Mouse (Mus musculus) hindbrain, embryonic 15.5 days (tissue): ENCODE data around the gene Nol12. TPM values are rescaled to one million over a fixed set of nuclear protein-coding genes. Genes with fewer than 3 reads are reported as not detected.
A peak's percentile ranks its signal among the peaks of the same experiment; 100 is the strongest.

ENCODE experiments used
- ATAC-seq: fragments of 200-750 bp; cut with Nextera tagmentation; 2 replicates; pipeline ENCODE4 v1.8.0; 2017; ENCODE audit warnings: low read depth, moderate number of reproducible peaks, moderate TSS enrichment; ENCODE audit not compliant: low FRiP score
- H3K27ac ChIP-seq: fragments of 300-500 bp; sonication (generic); replicated peaks from 2 replicates; pipeline ENCODE4 v1.5.1; 2015; ENCODE audit warnings: mild to moderate bottlenecking, inconsistent platforms
- H3K27me3 ChIP-seq: fragments of 300-500 bp; sonication (generic); 2 replicates; pipeline ENCODE4 v1.6.1; 2015; ENCODE audit warnings: control low read depth, inconsistent platforms
- H3K36me3 ChIP-seq: fragments of 300-500 bp; sonication (generic); 2 replicates; pipeline ENCODE4 v1.6.1; 2015; ENCODE audit warnings: control low read depth, inconsistent platforms
- H3K4me1 ChIP-seq: fragments of 300-500 bp; sonication (generic); replicated peaks from 2 replicates; pipeline ENCODE4 v1.6.1; 2015; ENCODE audit warnings: control low read depth, inconsistent platforms
- H3K4me2 ChIP-seq: fragments of 300-500 bp; sonication (generic); 2 replicates; pipeline ENCODE4 v1.6.1; 2015; ENCODE audit warnings: moderate library complexity, mild to moderate bottlenecking, inconsistent platforms
- H3K4me3 ChIP-seq: fragments of 300-500 bp; sonication (generic); 2 replicates; pipeline ENCODE4 v1.5.1; 2015; ENCODE audit warnings: mild to moderate bottlenecking, inconsistent platforms
- H3K9ac ChIP-seq: fragments of 300-500 bp; sonication (generic); 2 replicates; pipeline ENCODE4 v1.6.1; 2015; ENCODE audit warnings: inconsistent platforms
- H3K9me3 ChIP-seq: fragments of 300-500 bp; sonication (generic); 2 replicates; pipeline ENCODE4 v1.6.1; 2016; ENCODE audit warnings: control low read depth, inconsistent platforms
- WGBS: fragments of 180-500 bp; shearing (Covaris S2); methylation state at CpG from one replicate; pipeline ENCODE4 v1.1.7; 2015; 5-methylcytosine and 5-hydroxymethylcytosine counted together
- polyA plus RNA-seq: library from polyadenylated mRNA; unstranded; fragments of >200 nt; fragmentation: Nextera tagmentation; extraction: Ambion mirVana; gene quantifications from 2 replicates; pipeline ENCODE4 v1.2.1, GENCODE M21; 2015

Gene Nol12
- polyA plus RNA-seq, 1 experiment from 2014 or later: 69.1 TPM

- H3K9ac ChIP-seq: no peak overlapping the region
- no peak for ATAC-seq
- H3K4me2 ChIP-seq: no peak overlapping the region
- H3K4me1 ChIP-seq: 0 out of 2 replicates have a peak, but pooled peaks cover 2% of the 10 kb centered on the region
- WGBS: 89% methylated on average over 11 of the region's 11 CpGs
- H3K9me3 ChIP-seq: no peaks in the 10 kb centered on the region
- H3K36me3 ChIP-seq: peaks cover 18% of the 10 kb centered on the region
- H3K4me3 ChIP-seq: no peak overlapping the region
- H3K27me3 ChIP-seq: no peaks in the 10 kb centered on the region
- no peak overlapping the region for H3K27ac ChIP-seq
These were observed 24.8 kb downstream of the Nol12 start for GRCm38 (mm10) chr15:78959537-78959936.

GRCm38 (mm10) chr15:78960088-78960487 lies 25.4 kb downstream of the Nol12 start:
- ATAC-seq: no peak

GRCm38 (mm10) chr15:78962885-78963284 lies 28.2 kb downstream of the Nol12 start:
- H3K4me1 ChIP-seq: 0 out of 2 replicates have a peak, but pooled peaks cover 2% of the 10 kb centered on the region
- H3K4me3 ChIP-seq: no peak overlapping the region
- peaks cover 30% of the 10 kb centered on the region for H3K36me3 ChIP-seq
- H3K4me2 ChIP-seq: no peak overlapping the region
- no peak overlapping the region for H3K27ac ChIP-seq
- H3K9me3 ChIP-seq: no peaks in the 10 kb centered on the region
- ATAC-seq: peak; percentile 60; the same call in 1 of the 2 replicates
- WGBS: 39% methylated on average over 2 of the region's 2 CpGs
- H3K27me3 ChIP-seq: no peaks in the 10 kb centered on the region
- no peak overlapping the region for H3K9ac ChIP-seq

More at GRCm38 (mm10) chr15:78960088-78960487, 25.4 kb downstream of the Nol12 start:
- Histone ChIP-seq H3K27me3 (no peaks in the 10 kb centered on the region), H3K9ac (no peak overlapping the region), H3K9me3 (no peaks in the 10 kb centered on the region), H3K4me2 (no peak overlapping the region), H3K4me3 (no peak overlapping the region), H3K4me1 (0 out of 2 replicates have a peak, but pooled peaks cover 2% of the 10 kb centered on the region), H3K36me3 (peaks cover 18% of the 10 kb centered on the region), H3K27ac (no peak overlapping the region)
- WGBS: 85% methylated on average over 4 of the region's 4 CpGs

- no peak overlapping the region for H3K4me2 ChIP-seq
- no peak for ATAC-seq
- H3K4me1 ChIP-seq: no peaks in the 10 kb centered on the region
- 77% methylated on average over 6 of the region's 6 CpGs for WGBS
- H3K9me3 ChIP-seq: no peaks in the 10 kb centered on the region
- H3K4me3 ChIP-seq: no peak overlapping the region
- H3K9ac ChIP-seq: no peak overlapping the region
- no peaks in the 10 kb centered on the region for H3K27me3 ChIP-seq
- H3K27ac ChIP-seq: no peak overlapping the region
- H3K36me3 ChIP-seq: peaks cover 21% of the 10 kb centered on the region
These were observed 36.9 kb downstream of the Nol12 start for GRCm38 (mm10) chr15:78971626-78972025.

GRCm38 (mm10) chr15:78973950-78974349 lies 39.2 kb downstream of the Nol12 start:
- 77% methylated on average over 7 of the region's 7 CpGs for WGBS
- Histone ChIP-seq H3K36me3 (no peaks in the 10 kb centered on the region; the same call in 1 of the 2 replicates), H3K27ac (no peak overlapping the region), H3K4me3 (no peak overlapping the region), H3K4me2 (no peak overlapping the region), H3K9me3 (no peaks in the 10 kb centered on the region), H3K4me1 (0 out of 2 replicates have a peak, but pooled peaks cover 2% of the 10 kb centered on the region), H3K27me3 (no peaks in the 10 kb centered on the region), H3K9ac (no peak overlapping the region)
- no peak for ATAC-seq

GRCm38 (mm10) chr15:78977676-78978159 lies 43.0 kb downstream of the Nol12 start:
- H3K4me3 ChIP-seq: no peak overlapping the region
- no peaks in the 10 kb centered on the region for H3K27me3 ChIP-seq
- ATAC-seq: no peak
- no peak overlapping the region for H3K27ac ChIP-seq
- H3K9ac ChIP-seq: no peak overlapping the region
- no peak overlapping the region for H3K4me2 ChIP-seq
- no peaks in the 10 kb centered on the region for H3K9me3 ChIP-seq
- WGBS: 91% methylated on average over 8 of the region's 8 CpGs
- peaks cover 9% of the 10 kb centered on the region for H3K4me1 ChIP-seq
- H3K36me3 ChIP-seq: no peaks in the 10 kb centered on the region; the same call in 1 of the 2 replicates

- Histone ChIP-seq H3K4me3 (no peak overlapping the region), H3K9me3 (no peaks in the 10 kb centered on the region), H3K4me2 (no peak overlapping the region), H3K9ac (no peak overlapping the region), H3K27me3 (no peaks in the 10 kb centered on the region), H3K36me3 (no peaks in the 10 kb centered on the region; the same call in 1 of the 2 replicates), H3K27ac (no peak overlapping the region), H3K4me1 (peaks cover 20% of the 10 kb centered on the region)
- ATAC-seq: no peak
- 40% methylated on average over 4 of the region's 4 CpGs for WGBS
These were observed 44.1 kb downstream of the Nol12 start for GRCm38 (mm10) chr15:78978875-78979274.

- no peak overlapping the region for H3K4me2 ChIP-seq
- peaks cover 29% of the 10 kb centered on the region for H3K4me1 ChIP-seq
- no peak for ATAC-seq
- no peaks in the 10 kb centered on the region for H3K36me3 ChIP-seq
- no peak overlapping the region for H3K9ac ChIP-seq
- H3K27me3 ChIP-seq: no peaks in the 10 kb centered on the region
- H3K4me3 ChIP-seq: no peak overlapping the region
- 87% methylated on average over 4 of the region's 4 CpGs for WGBS
- no peaks in the 10 kb centered on the region for H3K9me3 ChIP-seq
- H3K27ac ChIP-seq: no peak overlapping the region
These were observed 45.4 kb downstream of the Nol12 start for GRCm38 (mm10) chr15:78980084-78980483.

- ATAC-seq: peak; percentile 85
These were observed 48.1 kb downstream of the Nol12 start for GRCm38 (mm10) chr15:78982658-78983435.

GRCm38 (mm10) chr15:78983436-78984285 lies 48.9 kb downstream of the Nol12 start:
- Histone ChIP-seq H3K4me3 (peak overlapping the region; percentile 55), H3K4me2 (peak overlapping the region; percentile 74), H3K27me3 (no peaks in the 10 kb centered on the region), H3K27ac (peak overlapping the region; percentile 71), H3K36me3 (no peaks in the 10 kb centered on the region), H3K9me3 (no peaks in the 10 kb centered on the region), H3K9ac (peak overlapping the region; percentile 46), H3K4me1 (peaks cover 44% of the 10 kb centered on the region)
- WGBS: 3% methylated on average over 21 of the region's 21 CpGs
- peak; percentile 25; the same call in 1 of the 2 replicates for ATAC-seq

More at GRCm38 (mm10) chr15:78982658-78983435, 48.1 kb downstream of the Nol12 start:
- H3K4me2 ChIP-seq: peak overlapping the region; percentile 74
- no peaks in the 10 kb centered on the region for H3K9me3 ChIP-seq
- H3K27ac ChIP-seq: peak overlapping the region; percentile 71
- H3K36me3 ChIP-seq: no peaks in the 10 kb centered on the region
- no peaks in the 10 kb centered on the region for H3K27me3 ChIP-seq
- WGBS: under 1% methylated on average over 60 of the region's 67 CpGs
- H3K9ac ChIP-seq: peak overlapping the region; percentile 46
- H3K4me1 ChIP-seq: peaks cover 41% of the 10 kb centered on the region
- H3K4me3 ChIP-seq: peak overlapping the region; percentile 55

GRCm38 (mm10) chr15:78984286-78984778 lies 49.6 kb downstream of the Nol12 start:
- H3K9me3 ChIP-seq: no peaks in the 10 kb centered on the region
- 58% methylated on average over 5 of the region's 5 CpGs for WGBS
- no peak overlapping the region for H3K27ac ChIP-seq
- no peaks in the 10 kb centered on the region for H3K36me3 ChIP-seq
- no peak overlapping the region for H3K9ac ChIP-seq
- no peak for ATAC-seq
- H3K4me3 ChIP-seq: no peak overlapping the region
- peaks cover 41% of the 10 kb centered on the region for H3K4me1 ChIP-seq
- H3K27me3 ChIP-seq: no peaks in the 10 kb centered on the region
- peak overlapping the region; percentile 74 for H3K4me2 ChIP-seq
